Mouse (Mus musculus) layer of hippocampus, postnatal 25 days (tissue): ENCODE measurements around the gene Smarcad1. TPM values are rescaled to one million over a fixed set of nuclear protein-coding genes. Genes with fewer than 3 reads are reported as not detected.

Experiments used
- DNase-seq, 2 experiments: peaks; one replicate each; pipeline ENCODE4 v3.0.0; 2022; ENCODE audit warnings: mixed read lengths in 2 of 2, low spot score in 1 of 2; ENCODE audit errors: extremely low spot score in 1 of 2
- total RNA-seq, 2 experiments: library from RNA; stranded (reverse); gene quantifications; 2 replicates each; pipeline ENCODE4 v1.2.3; 2021

Gene Smarcad1
- total RNA-seq, 2 experiments from 2014 or later: 37.4 to 43.4 TPM

DNA sequence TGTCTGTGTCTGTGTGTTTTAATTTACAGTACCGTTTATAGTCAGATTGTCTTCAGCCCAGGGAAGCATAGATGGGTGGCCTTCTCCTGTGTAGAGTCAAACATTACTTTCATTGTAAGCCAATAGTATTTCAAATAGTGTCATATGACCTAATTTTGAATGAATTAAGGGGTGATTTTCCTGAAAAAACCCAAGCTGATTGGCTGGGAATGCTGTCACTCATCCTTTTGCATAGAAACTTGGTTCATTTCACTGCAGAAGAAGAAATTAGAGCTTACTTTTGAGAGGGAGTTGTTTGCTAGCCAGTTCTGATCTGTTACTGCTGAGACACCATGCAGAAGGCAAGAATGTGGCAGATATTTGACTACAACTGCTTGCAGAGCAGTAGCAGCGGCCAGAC lies 32.8 kb downstream of the Smarcad1 start:
- DNase-seq: peak in 1 of 2 experiments; percentile 34

DNA sequence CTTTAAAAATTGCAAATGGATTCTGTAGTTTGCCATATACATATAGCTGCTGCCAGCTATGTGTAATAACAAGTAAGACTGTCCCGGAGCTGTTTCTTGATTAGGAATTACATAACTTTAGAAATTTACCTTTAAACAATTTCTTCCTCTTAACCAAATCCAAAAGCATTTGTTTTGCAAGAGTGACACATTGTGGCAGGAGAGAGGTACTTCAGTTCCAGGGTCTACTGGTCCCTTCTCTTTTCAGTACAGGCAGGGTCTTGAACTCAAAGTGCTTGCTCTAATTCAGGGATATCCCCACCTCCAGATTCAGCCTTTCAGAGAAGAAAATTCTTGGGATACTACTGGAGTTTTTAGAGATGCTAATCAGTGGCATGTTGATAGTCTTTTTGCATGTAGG lies 36.8 kb downstream of the Smarcad1 start:
- no peak for DNase-seq

DNA sequence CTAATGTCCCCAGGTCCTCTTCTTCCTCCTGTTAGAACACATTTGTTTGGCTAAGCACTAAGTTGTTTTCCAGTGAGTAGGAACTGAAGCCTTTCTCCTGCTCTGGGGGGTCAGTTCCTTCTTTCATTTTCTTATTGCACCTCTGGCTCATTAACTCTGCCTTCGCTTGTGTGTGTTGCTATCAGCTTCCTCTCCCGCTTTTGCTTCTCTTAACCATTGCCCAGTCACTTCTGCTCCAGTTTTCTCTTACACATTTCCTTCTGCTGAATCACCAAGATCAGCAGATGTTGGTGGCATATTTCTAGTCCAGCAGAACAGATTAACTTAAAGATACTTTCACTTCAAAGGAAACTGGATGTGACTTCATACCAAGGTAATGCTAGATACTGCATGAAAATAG lies 72.5 kb downstream of the Smarcad1 start:
- no peak for DNase-seq

DNA sequence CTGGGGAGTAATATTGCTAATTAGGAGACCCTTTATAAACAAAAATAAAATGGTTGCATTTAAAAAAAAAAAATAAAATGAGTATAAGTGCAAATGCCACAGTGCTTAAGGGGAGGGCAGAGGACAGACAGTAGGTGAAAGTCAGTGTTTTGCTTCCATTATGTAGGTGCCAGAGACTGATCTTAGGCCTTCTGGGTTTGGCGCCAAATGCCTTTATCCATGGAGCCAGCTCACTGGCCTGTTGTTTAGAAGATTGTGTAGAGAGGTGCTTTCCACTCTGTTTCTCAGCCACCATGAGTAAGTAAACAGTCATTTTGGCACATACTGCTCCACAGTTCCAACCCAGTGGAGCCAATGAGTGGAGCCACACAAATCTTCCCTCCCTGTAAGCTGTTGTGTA lies 75.2 kb downstream of the Smarcad1 start:
- no peak for DNase-seq

DNA sequence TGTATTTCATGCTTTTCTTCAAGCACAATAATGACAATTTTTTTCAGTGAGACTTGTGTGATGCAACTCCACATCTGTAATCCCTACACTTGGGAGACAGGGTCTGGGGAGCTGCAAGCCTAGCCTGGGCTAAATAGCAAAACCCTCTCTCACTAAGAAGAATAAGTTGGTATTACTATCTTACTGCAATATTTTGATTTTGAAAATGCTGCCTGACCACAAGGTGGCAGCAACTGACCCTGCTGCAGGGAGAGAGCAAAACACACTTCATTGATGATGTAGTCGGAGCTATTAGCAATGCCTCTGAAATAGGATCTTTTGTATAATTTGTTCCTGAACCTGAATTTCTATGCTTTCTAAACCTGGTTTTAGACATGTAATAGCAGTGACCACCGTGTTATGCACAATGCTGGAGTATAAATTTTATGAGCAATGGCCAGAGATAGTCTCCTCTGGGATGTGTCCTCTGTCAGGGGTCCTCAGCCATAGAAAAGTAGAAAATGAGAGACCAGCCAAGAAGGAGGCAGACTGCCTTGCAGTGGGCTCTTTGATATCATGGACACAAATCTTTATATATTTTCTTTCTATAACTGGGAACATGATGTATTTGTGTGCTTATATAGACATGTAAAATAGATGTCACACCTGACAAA lies 83.8 kb downstream of the Smarcad1 start:
- DNase-seq: peak in 1 of 2 experiments; percentile 59

DNA sequence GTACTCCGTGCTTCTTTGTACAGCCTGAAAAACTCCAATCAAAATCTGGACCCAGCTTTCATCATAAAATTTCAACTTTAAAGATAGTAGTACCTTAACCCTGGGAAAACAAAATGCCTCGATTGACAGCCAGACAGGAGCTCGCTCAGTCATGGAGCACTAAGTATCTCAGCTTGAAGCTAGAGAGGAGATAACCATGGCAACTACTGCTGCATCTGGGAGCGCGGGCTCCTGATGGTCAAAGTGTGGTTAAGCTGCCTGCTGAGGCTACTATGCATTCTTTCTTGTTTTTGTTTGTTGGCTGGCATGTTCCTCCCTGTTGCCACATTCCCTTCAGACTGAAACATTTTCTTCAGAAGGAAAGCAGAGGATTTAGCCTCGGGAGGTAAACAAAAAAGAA lies 90.0 kb downstream of the Smarcad1 start:
- no peak for DNase-seq

DNA sequence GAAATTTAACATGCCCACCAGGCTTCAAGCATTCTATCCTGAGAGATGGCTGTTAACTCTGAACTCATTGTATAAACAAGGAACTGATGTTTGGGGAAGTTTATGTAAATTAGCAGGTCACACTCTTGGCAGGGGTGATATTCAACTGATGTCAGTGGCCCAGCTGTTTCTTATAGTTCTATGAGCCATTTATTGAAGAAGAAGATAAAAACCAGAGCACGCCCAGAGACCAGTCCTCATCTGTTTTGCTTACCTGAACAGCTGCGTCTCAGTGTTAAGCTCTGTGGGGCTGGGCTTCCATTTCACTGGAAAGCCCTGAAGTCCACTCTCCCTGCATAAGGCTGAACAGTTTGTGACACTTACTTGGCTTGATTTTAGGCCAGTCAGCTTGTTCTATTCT lies 95.4 kb downstream of the Smarcad1 start:
- DNase-seq: no peak

DNA sequence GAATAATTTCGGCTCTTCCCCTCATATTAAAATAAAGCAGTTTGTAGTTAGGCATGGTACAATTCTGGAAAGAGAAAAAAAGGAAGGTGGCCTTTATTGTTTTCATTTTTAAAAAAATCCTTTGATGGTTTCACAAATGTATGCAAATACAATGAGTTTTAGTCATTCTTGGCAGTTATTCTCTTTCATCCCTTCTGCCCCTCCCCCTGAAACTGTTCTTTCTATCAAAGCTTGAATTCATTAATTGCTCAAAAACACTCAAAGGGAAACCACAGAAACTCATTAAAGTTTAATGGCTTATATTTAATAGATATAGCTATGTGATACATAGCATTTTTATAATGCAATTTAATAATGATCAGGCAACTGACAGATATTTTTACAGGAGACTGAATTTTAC lies 95.9 kb downstream of the Smarcad1 start:
- DNase-seq: no peak

DNA sequence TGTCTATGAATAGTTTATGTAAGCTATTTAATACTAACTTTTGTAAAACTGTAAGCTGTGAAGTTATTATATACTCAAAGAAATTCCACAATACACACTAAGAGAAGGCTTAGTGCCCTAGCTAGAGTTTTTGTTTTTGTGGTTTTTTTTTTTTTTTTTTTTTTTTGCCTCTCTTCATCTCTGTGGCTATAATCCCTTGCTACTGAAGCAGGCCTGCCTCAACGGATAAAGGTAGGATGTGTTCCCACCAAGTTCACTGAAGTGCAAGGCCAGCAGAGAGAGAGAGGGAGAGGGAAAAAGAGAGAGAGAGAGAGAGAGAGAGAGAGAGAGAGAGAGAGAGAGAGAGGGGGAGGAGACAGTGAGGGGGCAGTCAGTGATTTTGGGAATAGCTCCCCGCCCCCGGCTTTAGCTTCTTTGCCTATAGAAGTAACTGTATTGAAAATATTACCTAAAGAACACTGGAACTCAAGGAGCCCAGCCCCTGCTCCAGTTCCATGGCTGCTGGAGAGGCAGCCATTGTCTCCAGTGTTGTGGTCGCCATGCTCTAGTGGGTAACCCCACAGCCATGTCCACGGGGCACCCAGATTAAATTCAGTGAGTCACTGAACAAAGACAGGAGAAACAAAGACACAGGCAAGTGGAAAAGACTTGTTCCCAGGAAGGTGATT lies 97.8 kb downstream of the Smarcad1 start:
- no peak for DNase-seq

DNA sequence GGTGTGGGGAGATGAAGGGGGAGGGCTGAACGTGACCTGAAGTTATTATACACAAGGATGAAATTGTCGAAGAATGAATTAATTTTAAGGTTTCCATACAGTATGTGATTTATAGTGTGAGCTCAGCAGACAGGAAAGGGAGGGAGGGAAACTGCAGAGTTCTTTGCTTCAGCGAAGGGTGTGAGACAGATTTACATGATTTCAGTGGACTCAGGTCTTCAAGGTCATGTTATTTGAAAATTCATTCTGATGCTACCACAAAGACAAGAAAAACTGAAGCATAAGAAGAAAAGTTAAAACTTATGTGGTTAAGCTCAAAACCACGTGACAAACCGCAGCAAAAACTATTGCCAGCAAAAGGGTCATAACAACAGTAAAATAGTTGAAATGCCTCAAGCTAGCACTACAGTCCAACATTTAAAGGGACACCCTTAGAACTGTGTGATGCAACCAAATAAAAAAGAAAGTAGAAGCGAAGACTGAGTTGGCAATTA lies 98.4 kb downstream of the Smarcad1 start:
- no peak for DNase-seq

DNA sequence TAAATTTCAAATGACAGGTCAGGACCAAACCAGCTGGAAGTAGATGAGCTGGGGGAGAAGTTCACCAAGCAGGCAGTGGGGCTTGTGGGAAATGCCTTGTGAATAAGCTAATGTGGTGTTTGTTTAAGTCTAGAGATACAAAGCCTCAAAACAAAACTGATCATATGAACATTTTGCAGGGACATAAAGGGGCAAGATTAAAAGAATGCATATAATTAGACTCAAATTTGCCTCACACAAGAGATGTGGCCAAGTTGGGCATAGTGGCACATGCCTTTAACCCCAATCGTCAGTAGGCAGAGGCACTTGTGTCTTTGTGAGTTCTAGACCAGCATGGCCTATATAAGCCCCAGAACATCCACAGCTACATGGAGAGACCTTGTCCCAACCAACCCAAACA lies 99.9 kb downstream of the Smarcad1 start:
- DNase-seq: no peak

DNA sequence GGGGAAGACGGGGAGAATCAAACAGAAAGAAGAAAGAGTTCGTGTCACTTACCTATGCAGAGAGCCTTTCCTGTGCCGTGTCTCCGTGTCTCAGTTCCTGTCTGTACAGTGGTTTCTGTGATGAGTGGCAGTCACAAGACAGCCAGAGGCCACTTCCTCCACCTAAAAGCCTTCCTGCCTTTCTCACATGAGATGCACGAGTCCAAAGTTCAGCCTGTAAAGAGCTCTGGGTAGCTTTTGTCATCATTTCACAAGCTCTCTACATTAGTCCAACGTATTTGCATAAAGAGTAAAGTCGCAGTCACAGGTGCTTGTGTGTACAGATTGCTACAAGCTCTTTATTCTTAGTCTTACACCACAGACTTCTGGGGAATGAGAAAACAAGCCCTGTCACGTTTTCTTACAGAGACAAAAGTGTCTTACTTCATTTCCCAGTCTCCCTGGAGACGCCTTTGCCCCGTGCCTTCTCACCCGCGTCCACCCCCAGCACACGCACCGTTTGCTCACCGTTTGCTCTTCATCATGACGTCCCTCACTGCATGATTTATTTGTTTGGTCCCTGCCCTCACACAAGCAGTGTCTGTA lies 102.3 kb downstream of the Smarcad1 start, which contains the start of gene Hpgds:
TSS of gene Hpgds (minus strand) at position 288 of the 585 bp plus-strand sequence.
- no peak for DNase-seq

DNA sequence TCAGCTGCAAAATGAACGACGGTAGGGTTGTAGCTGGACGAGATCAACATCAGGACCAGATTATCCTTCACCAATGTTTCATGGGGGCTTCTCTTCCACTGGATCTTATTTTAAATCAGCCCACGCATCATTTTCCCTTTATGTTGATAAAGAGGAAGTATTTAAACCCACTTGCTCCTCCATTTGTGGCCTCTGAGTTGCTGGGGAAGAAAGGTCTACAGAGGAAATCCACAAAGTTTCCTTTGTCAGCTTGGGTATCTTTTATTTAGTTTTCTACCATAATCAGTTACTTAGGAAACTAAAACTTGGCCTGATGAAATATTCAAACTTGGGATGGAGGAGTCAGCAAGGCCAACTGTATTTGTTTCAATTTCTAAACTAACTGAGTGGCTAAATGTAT lies 104.0 kb downstream of the Smarcad1 start:
- DNase-seq: no peak

DNA sequence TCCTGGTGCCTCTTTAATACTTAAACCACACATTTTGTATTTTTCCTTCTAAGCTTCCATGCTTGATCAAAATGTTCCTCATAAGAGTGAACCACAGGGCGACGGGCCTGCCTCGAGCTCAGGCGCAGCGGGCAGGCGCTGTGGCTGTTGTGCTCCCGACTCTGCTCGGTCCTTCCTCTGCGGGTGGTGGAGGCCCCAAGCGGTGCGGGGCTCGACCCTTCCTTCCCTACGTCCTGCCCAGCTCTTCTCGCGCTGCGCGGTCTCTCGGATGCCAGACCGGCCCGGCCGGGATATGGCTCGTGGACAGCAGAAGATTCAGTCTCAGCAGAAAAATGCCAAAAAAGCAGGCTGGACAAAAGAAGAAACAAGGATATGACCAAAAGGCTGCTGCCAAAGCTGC lies 108.3 kb downstream of the Smarcad1 start:
- DNase-seq: no peak

DNA sequence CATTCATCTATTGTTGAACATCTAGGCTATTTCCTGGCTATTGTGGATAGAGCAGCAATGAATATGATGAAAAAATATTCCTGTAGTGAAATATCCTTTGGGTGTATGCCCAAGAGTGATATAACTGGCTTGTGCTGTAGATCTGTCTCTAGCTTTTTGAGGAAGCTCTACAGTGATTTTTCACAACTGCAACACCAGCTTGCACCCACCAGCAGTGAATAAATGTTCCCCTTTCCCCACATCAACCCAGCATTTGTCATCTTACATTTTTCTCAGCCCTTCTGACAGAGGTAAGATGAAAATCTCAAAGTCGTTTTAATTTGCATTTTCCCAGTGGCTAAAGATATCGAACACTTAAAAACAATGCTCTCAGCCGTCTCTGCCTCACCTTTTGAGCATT lies 111.2 kb downstream of the Smarcad1 start:
- no peak for DNase-seq

DNA sequence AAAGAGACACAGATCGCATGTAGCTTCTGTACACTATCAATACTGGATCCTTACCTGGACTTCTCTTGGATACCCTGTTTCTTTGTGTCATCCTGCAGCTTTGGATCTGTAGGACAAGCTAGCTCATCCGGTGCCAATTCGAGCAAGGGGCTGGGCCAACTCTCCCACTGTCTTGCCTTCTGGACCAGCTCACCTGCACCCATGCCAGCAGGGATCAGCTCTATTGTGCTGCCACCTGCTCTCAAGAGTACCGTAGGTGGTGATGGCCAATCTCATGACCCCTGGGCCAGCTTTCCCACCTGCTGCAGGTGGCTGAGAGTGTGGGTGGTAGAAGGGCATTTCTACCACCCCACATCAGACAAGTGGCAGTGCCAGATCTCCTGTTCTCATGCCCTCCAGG lies 114.7 kb downstream of the Smarcad1 start:
- DNase-seq: no peak

DNA sequence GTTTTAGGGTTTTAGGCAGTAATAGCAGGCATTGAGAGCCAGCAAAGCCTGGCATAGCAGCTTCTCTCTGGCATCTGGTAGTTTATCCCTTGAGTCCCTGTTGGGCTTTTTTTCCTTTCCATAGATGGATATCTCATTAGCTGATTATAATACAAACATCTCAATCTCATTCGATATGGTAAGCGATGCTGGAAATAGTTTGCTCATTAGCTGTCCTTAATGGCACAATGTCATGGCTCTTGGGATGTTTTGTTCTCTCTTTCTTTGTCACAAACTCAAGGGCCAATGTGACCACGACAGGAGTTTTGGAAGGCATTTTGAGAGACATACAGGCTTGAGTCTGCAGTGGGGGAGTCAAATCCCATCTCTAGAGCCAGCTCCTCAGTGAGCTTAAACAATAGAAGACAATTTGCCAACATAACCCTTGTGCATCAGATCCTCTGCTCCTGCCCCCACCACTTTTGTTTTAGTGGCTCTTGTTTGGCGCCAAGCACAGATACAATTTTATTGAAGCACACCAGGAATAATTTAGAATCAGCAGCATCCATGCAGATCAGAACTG lies 117.1 kb downstream of the Smarcad1 start:
- DNase-seq: no peak

DNA sequence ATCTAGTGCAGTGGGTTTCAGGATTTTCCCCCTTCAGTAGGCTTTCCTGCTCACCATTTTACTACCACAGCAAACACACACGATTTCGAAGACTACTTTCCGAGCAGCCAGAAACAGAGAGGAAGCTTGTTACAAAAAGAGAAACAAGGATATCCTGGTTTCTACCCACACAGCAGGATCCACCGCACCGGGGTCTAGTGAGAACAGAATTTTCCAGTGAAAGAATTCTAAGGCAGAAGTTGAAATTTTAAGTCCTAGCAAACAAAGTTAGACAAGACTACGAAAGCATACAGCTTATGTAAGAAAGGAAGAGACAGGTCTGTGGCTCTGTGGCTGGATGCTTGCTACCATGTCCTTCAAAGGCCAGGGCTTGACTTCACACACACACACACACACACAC lies 121.8 kb downstream of the Smarcad1 start:
- no peak for DNase-seq

DNA sequence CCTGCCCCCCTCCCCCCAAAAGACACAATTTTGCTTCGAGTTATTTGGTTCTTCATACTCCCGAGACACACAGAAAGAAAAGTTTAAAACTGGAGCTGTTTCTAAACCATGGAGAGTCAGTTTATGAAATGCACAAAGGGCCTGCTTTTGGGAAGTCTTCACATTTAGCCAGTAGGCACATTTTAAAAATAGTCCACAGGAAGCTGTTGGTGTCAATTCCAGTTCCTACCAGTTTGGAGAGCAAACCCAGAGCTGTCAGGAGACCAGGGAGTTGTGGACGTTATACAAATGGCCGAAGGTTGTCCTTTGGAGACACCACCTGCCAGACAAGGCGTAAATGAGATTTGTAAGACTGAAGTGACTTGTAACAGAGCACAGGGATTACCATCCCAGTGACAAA lies 122.6 kb downstream of the Smarcad1 start:
- no peak for DNase-seq
